Mouse (Mus musculus): ENCODE measurements around the gene Dlg2.

DNA sequence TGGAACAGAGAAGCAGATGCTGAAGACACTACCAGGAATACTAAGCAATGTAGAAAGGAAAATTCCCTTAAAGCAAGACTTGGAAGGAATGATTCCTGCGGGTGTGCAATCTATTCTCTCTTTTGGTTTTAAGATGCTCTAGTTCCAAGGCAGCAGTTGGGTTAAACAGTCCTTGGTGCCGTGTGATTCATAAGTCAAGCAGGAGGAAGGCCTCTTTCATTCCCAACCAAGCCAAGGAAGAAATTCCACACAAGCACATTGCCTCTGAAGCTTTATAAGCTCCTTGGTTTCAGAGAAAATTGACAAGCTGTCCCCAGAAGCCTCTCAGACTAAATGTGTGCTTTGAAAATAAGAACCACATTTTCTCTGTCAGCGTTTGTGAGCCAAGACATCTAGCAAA, 1309.4 kb downstream of the Dlg2 start:
- TF ChIP-seq CTCF (IDR thresholded peaks at IDR 0.05; ENCODE audit: low read depth, low read length) (no peak), GATA1 (IDR thresholded peaks at IDR 0.05; ENCODE audit: borderline replicate concordance, low read length) (no peak), POLR2AphosphoS5 (IDR thresholded peaks at IDR 0.05; ENCODE audit: insufficient replicate concordance, low read depth, low read length) (no peak), TAL1 (conservative IDR thresholded peaks at IDR 0.05; ENCODE audit: low read depth, low read length) (no peak)

Data from G1E (cell line).